Mouse (Mus musculus) 3T3-L1 (cell line): ENCODE measurements around the gene Depdc5.
"Not testable (repeated sequence)": the region's sequence is repeated elsewhere in the genome, so short reads cannot be mapped to it uniquely, and the experiment has no call there.

ENCODE experiments used
- DNase-seq: peaks from one replicate; pipeline ENCODE4 v3.0.0-alpha.2; 2015; ENCODE audit warnings: low read depth, low spot score

Gene Depdc5

GRCm38 (mm10) chr5:32863253-32864228 is at the start of gene Depdc5:
Depdc5 (plus strand) TSS chr5:32863701.
- peak; percentile 86 for DNase-seq

GRCm38 (mm10) chr5:32815396-32815795 is 48.1 kb upstream of the Depdc5 start:
- DNase-seq = no peak

GRCm38 (mm10) chr5:32820471-32820870 is 43.0 kb upstream of the Depdc5 start:
- no peak for DNase-seq

- DNase-seq = no peak
Measured at GRCm38 (mm10) chr5:32827009-32827408, 36.5 kb upstream of the Depdc5 start, which contains the start of gene Gm20671. Gm20671 (minus strand) TSS chr5:32827109.

GRCm38 (mm10) chr5:32828766-32829165 is 34.7 kb upstream of the Depdc5 start:
- not testable (repeated sequence) for DNase-seq

GRCm38 (mm10) chr5:32830054-32830453 is 33.4 kb upstream of the Depdc5 start:
- no peak for DNase-seq

- peak; percentile 64 for DNase-seq
Measured at GRCm38 (mm10) chr5:32834497-32834896, 29.0 kb upstream of the Depdc5 start.

GRCm38 (mm10) chr5:32836976-32837375 is 26.5 kb upstream of the Depdc5 start:
- no peak for DNase-seq

GRCm38 (mm10) chr5:32840029-32840428 is 23.5 kb upstream of the Depdc5 start:
- no peak for DNase-seq

- DNase-seq = no peak
Measured at GRCm38 (mm10) chr5:32849178-32849577, 14.3 kb upstream of the Depdc5 start.

GRCm38 (mm10) chr5:32849580-32849979 is 13.9 kb upstream of the Depdc5 start:
- not testable (repeated sequence) for DNase-seq

GRCm38 (mm10) chr5:32852026-32852425 is 11.5 kb upstream of the Depdc5 start:
- DNase-seq = no peak

- peak; percentile 96 for DNase-seq
Measured at GRCm38 (mm10) chr5:32853731-32854507, 9.6 kb upstream of the Depdc5 start, which contains the start of gene Prr14l. Prr14l (minus strand) TSS chr5:32854256.

GRCm38 (mm10) chr5:32854818-32855217 is 8.7 kb upstream of the Depdc5 start:
- DNase-seq = no peak

GRCm38 (mm10) chr5:32855274-32855673 is 8.2 kb upstream of the Depdc5 start:
- not testable (repeated sequence) for DNase-seq

GRCm38 (mm10) chr5:32857781-32858220 is 5.7 kb upstream of the Depdc5 start:
- peak; percentile 70 for DNase-seq

- DNase-seq = no peak
Measured at GRCm38 (mm10) chr5:32861082-32861481, 2.4 kb upstream of the Depdc5 start.

GRCm38 (mm10) chr5:32862469-32863132 is 900 bp upstream of the Depdc5 start:
- DNase-seq = peak; percentile 45

- no peak for DNase-seq
Measured at GRCm38 (mm10) chr5:32869389-32870024, 6.0 kb downstream of the Depdc5 start.

- no peak for DNase-seq
Measured at GRCm38 (mm10) chr5:32872346-32872745, 8.8 kb downstream of the Depdc5 start.

GRCm38 (mm10) chr5:32886739-32887138 is 23.2 kb downstream of the Depdc5 start:
- no peak for DNase-seq
